ENCODE assay signal across 12 mouse cellular contexts in genomic region chr5:116425273-116425672, GRCm38 (mm10). TPM values are rescaled to one million over a fixed set of nuclear protein-coding genes. Genes with fewer than 3 reads are reported as not detected.
DNase-seq lines count a peak whose midpoint lies in the region; ATAC-seq lines count a peak whose summit lies in the region.
"Had no signal": no experiment of that assay in that cellular context is flagged by ENCODE, and none has a peak within 500 bp of the region (broad histone marks: within the 10 kb centered on the region; RNA-seq: fewer than 3 reads in every experiment).

No protein-coding gene starts in this region.

- H3K4me3 ChIP-seq in heart, embryonic 11.5 days (ENCODE audit: low read depth, low read length): no peak overlapping the region
- H3K4me3 ChIP-seq: kidney, embryonic 15.5 days; myocyte had no signal

- H3K4me2 ChIP-seq in heart, embryonic 11.5 days: no peak overlapping the region
- H3K4me2 ChIP-seq: kidney, embryonic 15.5 days had no signal

- intact Hi-C loops in heart, postnatal 25 days (cut with DNase I): no loop called here

- DNase-seq in heart, adult 11 months: peak; percentile 95
- peak; percentile 59 for DNase-seq in urinary bladder, postnatal 14 days (ENCODE audit: low spot score)
- DNase-seq in urinary bladder, postnatal 10 days (ENCODE audit: low spot score): no peak
- DNase-seq in heart, postnatal 25 days (ENCODE audit: low spot score): peak; percentile 54
- DNase-seq in layer of hippocampus, postnatal 25 days (ENCODE audit: extremely low spot score in 1 of 2, low spot score in 1 of 2): no peak
- DNase-seq in left cerebral cortex, adult 18-20 months (ENCODE audit: low spot score in 2 of 2): no peak
- DNase-seq: cerebellum, adult 11-12 months; retina, postnatal 1 day had no signal

- ATAC-seq in heart, embryonic 11.5 days (replicated peaks; ENCODE audit: insufficient number of reproducible peaks, low FRiP score, low TSS enrichment): no peak
- ATAC-seq: activated CD4-positive, CD25-positive, alpha-beta regulatory T cell, adult 4 months had no signal

- WGBS in heart, embryonic 11.5 days (ENCODE audit: insufficient replicate concordance): 68% methylated on average over 7 of the region's 7 CpGs

- H3K4me1 ChIP-seq in heart, embryonic 11.5 days (ENCODE audit: control insufficient read depth, insufficient read depth, low read length): peaks cover 16% of the 10 kb centered on the region

- H3K27me3 ChIP-seq in heart, embryonic 11.5 days (ENCODE audit: control insufficient read depth, insufficient read depth, low read length): no peaks in the 10 kb centered on the region

- no peaks in the 10 kb centered on the region for H3K9me3 ChIP-seq in heart, embryonic 11.5 days (replicated peaks; ENCODE audit: control insufficient read depth, low read length)
- H3K9me3 ChIP-seq: kidney, embryonic 15.5 days had no signal

- H3K27ac ChIP-seq in heart, embryonic 11.5 days (ENCODE audit: low read depth, low read length): no peak overlapping the region
- H3K27ac ChIP-seq: kidney, embryonic 15.5 days had no signal

- H3K36me3 ChIP-seq in heart, embryonic 11.5 days (ENCODE audit: control insufficient read depth, insufficient read depth, low read length): no peaks in the 10 kb centered on the region
- H3K36me3 ChIP-seq: kidney, embryonic 15.5 days had no signal

- H3K9ac ChIP-seq in heart, embryonic 11.5 days (ENCODE audit: low read depth, low read length): no peak overlapping the region
- H3K9ac ChIP-seq: kidney, embryonic 15.5 days had no signal

RNA-seq across cellular contexts. Expression of gene Hspb8, which starts 2.6 kb away (rescaled TPM):
- 34.9 and 35.3 TPM in 2 replicates for polyA plus RNA-seq in heart, embryonic 11.5 days (2014; fragmentation: Nextera tagmentation; extraction: Ambion mirVana)
- total RNA-seq in heart, postnatal 25 days (2021): 100 to 1,000 TPM; 344 to 368 TPM
- total RNA-seq in layer of hippocampus, postnatal 25 days (2021): 10 to 100 TPM; 11.7 to 13.6 TPM
- total RNA-seq in left cerebral cortex, adult 18-20 months (2021): 10 to 100 TPM; 11.5 to 11.6 TPM
- polyA plus RNA-seq: activated CD4-positive, CD25-positive, alpha-beta regulatory T cell, adult 4 months had no signal

Comparison
In these comparisons a context has a peak if more than half of its experiments do, and no peak if none do; other contexts are left out.
1. DNase-seq: peak in heart, adult 11 months (single experiment), urinary bladder, postnatal 14 days (single experiment) and heart, postnatal 25 days (single experiment); none in urinary bladder, postnatal 10 days (single experiment), layer of hippocampus, postnatal 25 days (0 of 2) and left cerebral cortex, adult 18-20 months (0 of 2).
2. RNA of gene Hspb8, which starts 2.6 kb away (total RNA-seq): 344 to 368 TPM in heart, postnatal 25 days; 11.7 to 13.6 TPM in layer of hippocampus, postnatal 25 days and 11.5 to 11.6 TPM in left cerebral cortex, adult 18-20 months; every median in the first group is over 10 times any median in the second.